Mouse (Mus musculus) olfactory bulb, adult 2 months (tissue): ENCODE results near the gene Pepd.

ENCODE experiments used
- CTCF ChIP-seq: fragments of 200-500 bp; IDR thresholded peaks from 2 replicates; pipeline ENCODE4 v1.5.1; 2012; ENCODE audit warnings: low read depth, mild to moderate bottlenecking, low read length, moderate library complexity; ENCODE audit not compliant: insufficient read depth
- POLR2A ChIP-seq: fragments of 200-500 bp; IDR thresholded peaks from 2 replicates; pipeline ENCODE4 v1.6.1; 2012; ENCODE audit warnings: mild to moderate bottlenecking, low read depth, low read length, moderate library complexity; ENCODE audit not compliant: insufficient read depth

DNA sequence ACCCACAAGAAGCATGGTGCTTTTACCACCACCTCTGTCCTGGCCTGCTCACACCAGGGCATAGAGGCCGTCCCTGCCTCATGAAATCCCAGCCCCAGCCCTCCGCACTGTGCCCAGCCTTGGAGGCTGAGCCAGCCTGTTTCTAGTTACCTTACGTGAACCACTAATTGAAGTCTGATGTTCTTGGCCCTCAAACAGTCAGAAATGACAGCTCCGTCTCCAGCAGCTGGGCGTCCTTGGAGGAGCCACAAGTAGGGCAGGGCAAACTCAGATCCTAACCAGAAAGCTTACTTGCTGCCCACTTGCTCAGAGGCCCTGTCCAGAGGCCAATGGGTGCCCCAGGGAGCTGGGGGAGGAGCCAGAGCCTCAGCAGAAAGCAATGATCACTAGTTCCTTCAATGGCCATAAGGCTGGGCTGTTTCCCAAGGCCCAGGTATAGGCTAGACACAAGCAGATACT lies 130.6 kb downstream of the Pepd start:
- TF ChIP-seq POLR2A (no peak), CTCF (no peak)
